Mouse (Mus musculus): ENCODE measurements around the gene Ppm1a.

The Ppm1a gene

DNA sequence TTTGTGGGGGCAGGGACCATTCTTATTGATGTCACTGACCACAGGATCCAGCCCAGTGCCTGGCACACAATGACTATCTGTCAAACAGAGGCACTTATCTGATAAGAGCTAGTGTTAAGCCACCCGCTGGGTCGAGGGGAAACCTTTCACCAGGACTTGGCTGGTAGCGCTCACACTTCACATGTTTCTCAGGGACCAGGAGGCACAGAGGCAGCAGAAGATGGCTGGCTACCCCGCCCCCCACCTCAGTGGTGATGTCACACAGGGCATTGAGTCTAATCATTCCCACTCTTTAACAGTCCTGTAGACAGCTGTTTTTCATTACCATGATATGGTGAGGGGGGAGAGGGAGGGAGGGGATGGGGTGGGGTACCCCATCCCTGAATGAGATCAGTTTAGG is at the start of gene Ppm1a:
Gene Ppm1a (plus strand): TSS at position 370 of the 400 bp plus-strand sequence.
- no peak for DNase-seq

DNA sequence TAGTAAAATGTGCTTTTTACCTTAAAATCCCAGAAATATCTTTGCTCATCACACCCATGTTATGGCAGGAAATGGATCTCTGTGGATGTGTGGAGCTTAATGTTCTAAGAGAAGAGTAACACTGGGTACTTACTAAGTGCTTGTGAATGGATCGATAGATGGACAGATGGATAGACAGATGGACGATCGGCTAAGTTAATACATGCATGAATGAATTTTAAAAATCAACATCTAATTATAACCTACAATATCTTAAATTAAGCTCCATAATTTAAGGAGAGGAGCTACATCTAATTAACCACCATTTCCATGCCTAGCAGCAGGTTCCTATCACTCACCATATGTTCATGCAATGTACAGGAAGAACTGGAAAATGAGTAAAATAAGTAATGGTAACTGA is 47.3 kb upstream of the Ppm1a start:
- no peak for DNase-seq

DNA sequence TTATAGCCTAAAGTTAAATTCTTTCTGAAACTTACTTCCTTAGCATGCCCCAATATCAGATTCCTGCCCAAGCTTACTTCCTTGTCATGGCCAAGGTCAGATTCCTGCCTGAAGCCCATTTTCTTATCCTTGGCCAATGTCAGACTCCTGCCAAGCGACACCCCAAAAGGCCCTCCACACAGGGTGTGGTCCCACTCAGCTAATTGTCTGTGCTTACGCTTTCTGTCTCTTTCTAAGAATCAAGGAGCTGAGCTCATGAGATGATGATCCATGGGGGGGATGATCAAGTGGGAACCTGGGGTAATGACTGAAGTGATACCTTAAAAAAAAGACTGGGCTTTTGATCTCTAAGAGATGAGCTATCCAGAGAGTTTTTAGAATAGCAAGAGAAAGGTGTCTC is 42.4 kb upstream of the Ppm1a start:
- DNase-seq, result no peak

DNA sequence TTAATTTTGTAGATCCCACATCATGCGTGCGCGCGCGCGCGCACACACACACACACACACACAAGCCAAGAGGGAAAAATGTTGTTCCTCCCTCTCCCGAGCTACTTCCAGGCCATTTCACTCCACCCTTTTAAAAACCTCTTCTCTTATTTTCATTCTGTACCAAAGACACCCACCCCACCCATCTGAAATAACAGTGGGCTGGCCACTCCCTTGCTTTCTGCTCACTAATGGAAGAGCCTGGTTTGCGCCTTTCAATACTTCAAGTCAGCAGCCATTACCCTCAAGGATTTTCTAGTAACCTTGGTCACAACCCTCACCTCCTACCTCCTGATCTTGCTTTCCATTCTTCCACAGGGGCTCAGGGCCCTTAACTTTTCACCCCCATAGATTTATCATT is 41.4 kb upstream of the Ppm1a start:
- no peak for DNase-seq

DNA sequence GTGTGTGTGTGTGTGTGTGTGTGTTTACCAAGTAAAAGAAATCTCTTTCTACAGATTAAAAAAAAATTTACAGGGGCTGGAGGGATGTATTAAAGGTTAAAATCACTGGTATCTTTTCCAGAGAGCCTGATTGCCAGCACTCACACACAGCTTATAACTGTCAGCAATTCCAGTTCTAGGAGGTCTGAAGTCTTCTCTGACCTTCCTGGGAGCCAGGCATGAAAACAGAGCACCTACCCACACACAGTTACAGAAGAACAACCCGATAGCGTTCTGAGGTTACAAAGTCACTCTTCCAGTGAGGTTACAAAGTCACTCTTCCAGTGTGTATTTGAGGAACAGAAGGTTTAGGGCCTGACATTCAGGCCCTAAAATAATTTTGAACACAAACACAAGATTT is 38.2 kb upstream of the Ppm1a start:
- DNase-seq, result no peak

DNA sequence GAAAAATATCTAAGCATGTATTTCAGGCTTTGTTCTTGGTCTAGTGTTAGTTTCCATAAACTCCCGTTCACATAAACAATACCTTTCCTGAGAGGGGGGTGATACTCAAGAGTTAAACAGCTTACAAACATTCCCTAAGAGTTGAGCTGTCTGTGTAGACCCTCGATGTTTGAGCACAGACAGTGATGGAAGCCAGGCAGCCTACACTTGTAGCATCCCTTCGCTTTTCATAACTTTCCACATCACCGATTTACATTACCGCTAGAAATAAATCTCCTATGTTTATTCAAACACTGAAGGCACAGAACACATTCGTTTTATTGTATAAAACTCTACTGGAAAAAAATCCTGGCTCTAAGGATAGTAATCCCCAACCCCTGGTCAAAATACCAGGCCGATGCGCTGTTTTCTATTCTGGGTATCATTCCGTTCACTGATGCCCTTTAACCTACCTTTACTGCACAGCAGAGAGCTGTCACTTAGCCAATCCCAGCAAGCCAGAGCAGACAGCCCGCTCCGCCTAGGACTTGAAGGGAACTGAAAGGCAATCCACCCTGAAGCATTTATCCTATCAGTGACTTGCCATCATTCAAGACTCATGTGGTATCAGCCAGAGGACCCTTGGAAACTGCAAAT is 37.7 kb upstream of the Ppm1a start:
- DNase-seq, result no peak

DNA sequence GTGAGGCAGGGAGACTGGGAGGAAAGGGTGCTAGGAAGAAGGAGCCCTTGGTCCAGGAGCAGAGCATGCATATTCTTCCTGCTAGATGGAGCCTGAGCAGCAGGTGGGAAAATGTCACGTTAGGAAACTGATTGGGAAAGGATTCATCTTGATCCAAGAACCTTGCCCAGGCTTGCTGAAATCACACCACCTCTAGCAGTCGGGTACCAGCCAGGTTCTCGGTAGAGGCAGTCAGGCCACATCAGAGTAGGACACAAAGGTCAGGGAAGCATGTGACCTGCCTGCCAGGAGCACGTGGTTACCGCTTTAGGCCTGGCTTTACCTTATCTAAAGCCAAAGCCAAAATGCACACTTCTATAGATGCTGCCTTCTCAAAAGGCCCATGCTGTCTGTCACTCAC is 35.5 kb upstream of the Ppm1a start:
- DNase-seq, result no peak

DNA sequence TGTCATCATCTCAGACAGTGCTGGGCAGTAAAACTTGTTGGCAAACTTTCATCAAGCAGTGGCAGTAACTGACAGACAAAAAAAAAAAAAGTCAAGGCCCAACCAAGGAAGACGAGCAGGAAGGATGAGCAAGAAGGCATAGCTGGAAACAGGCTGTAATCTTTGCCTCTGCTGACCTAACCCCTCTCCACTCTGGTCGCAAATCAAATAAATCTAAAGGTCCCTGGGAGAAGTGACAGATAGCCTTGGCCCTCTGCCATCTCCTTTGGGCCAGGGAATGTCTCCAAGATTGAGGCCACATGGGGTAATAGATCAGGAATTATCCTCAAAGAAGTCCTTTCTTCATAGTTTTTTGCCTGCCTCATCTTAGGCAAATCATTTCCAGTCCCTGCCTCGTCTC is 33.3 kb upstream of the Ppm1a start:
- no peak for DNase-seq

DNA sequence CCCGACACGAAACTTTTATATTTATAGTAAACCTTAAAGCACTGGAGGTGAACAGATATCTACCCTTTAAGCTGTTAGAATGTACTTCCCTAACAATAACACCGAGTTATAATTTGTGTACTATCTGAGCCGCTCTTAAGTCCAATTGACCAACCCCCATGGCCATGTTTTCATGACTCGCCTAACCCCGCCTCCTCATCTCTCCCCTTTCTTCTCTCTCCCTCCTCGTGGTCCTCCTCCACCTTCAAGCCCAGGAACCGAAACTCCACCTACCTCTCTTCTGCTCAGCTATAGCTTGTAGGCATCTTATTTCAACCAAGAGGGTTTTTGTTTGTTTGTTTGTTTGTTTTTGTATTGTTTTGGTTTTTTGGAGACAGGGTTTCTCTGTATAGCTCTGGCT is 30.2 kb upstream of the Ppm1a start:
- DNase-seq, result no peak

DNA sequence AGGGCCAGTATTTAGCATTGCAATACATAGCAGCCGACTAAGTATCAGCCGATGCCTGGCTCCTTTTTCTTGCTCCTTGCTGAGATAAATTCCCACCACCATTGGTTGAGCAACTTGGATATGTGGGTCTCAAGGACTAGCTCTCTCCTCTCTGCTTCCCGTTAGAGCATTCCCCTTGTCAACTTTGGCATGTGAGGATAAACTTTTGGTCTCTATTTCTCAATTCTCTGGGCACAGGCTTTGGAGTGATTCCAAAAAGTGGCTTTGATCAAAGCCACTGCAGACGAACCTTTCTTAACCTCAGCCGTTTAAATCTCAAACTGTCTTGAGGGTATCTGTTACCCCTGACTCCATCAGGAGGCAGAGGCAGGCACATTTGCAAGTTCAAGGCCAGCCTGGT is 29.6 kb upstream of the Ppm1a start:
- no peak for DNase-seq

DNA sequence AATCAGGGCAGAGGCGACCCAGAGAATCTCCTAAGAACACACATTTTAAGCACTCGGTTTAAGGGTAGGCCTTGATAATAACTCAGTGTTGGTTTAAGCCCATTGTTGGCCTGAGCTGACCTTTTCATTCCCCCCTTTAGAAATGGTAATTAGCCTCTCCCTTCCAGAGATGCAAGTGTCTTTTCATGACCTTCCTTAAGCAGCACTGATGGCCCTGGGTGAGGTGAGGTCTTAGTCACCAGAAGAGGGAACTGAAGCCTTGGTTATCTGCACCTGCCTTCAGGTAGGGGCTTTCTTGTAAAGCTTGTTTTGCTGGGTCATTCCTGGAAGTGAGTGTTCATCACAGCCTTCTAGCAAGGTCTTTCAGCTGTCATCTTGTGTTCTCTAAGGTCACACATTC is 23.1 kb upstream of the Ppm1a start:
- DNase-seq, result no peak

DNA sequence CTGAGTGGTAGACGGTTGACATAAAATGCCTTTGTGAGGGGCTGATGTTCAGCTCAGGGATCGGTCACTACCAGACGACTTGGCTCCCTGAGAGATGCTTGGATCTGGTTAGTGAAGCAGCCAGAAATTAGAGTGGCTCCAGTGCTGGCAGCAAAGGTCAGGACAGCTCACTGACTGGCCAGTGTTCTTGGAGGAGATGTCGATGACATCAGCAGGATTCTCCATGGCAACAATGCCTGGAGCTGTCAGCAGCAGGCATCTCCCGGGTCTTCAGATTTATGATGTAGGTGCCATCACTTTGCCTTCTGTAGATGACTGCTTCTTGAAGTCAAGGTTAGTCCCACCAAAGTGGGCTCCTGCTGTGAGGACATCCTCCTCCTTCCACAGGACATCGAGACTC is 16.1 kb upstream of the Ppm1a start:
- no peak for DNase-seq

DNA sequence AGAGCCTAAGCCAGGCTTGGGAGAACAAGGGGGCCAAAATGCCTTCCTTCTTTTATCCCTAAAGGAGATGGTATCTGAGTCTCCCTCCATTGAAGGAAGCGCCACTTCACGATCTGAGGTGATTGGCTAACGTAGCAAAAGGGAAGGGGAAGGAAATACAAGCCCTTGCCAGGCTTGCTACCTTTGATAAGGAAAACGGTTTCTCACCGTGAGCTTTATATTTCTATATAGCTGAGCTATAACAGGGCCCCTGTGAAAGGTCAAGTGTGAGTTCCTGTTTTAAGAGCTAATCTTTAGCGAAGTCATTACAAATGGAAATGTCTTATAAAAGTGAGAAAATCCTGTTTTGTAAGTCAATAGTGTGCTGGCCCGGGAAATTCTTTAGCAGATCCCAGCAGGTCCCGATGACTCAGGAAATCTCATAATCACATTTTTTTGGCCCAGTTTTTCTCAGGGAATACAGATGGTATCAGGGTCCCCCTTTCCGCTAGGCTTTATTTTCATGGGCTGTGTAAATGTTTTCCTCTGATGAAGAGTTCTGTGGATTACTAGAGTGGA is 12.4 kb upstream of the Ppm1a start:
- DNase-seq, result no peak

DNA sequence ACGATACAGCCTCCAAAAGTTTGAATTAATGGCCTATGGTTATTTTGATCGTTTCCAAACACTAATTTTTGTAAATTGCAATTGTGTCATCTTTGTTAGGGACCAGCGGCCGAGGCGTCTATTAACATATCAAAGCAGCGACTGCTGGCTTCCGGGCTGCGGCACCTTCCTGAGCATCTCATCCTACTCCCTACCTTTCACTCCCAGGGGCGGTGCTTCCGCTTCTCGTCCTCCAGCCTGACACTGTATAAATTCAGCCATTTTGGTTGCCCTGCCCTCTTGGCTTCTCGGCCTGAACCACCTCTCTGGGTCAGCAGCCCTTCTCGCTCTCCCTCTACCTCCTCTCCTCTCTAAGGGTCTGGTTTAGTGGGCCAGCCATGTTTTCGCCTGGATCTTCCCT is 11.8 kb upstream of the Ppm1a start:
- no peak for DNase-seq

DNA sequence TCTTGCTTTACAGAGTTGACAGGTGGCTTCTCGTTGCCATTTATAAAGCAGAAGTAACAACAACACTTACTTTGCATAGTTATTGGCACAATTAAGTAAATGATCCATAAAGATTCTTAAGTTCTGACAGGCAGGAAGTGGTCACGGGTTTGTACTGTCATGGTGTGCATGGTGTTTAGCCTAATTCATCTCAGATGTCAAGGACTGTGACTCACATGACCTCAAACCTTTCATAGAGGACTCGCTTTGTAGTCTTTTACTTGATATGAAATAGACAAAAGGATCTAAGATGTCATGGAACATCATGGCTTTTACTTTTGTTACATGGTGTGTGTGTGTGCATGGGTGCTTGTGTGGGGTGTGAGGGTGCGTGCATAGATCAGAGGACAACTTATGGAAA is 8.9 kb upstream of the Ppm1a start:
- no peak for DNase-seq

DNA sequence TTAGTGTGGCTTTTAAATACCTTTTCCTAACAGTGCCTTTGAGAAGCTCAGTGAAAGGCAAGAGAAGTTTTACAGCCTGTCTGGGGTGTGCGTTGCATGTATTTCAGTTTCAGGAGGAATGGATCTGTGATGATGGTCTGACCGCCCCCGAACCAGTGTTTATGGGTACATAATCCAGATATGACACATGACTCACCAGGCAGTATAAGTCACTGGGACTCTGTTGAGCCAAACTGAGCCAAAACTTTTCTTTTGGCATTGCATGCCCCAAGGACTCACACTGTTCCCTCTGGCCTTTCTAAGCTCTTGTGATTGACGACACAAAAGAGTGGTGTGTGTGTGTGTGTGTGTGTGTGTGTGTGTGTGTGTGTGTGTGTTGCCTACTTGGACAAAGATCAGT is 8.4 kb upstream of the Ppm1a start:
- DNase-seq, result no peak

DNA sequence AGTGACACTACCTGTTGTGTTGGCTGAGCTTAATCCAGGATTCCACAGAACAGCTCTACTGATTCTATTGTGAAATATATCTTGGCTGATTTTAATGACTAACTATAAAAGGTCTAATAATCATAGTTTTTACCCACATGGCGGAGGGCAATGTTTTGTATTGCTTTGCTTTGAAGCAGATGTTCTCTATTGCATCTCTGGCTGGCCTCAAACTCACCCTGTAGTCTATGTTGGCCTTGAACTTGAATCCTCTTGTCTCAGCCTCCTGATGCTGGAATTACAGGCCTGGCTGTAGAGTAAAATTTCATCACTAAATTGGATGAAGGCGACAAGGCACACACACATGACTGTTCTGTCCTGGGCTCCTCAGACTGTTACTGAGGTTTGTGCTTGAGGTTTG is 7.8 kb upstream of the Ppm1a start:
- DNase-seq, result no peak

DNA sequence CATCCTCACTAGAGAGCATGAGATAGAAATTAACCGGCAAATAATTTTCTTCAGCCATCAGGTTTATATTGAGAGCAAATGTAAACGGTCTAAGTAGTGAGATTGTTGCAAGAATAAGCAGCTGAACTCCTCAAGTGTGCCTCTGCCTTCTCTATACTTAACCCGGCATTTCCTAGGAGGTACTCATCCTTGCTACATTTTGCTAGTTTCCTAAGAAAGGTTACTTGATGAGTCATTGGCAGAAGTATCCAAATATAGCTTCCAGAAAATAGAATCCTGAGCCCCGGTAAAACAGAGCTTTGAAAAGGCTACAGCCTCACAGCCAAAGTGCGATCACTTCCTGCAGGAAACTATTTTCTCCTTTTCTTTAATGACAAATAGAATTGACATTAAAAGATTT is 7.2 kb upstream of the Ppm1a start:
- DNase-seq, result peak; percentile 15

DNA sequence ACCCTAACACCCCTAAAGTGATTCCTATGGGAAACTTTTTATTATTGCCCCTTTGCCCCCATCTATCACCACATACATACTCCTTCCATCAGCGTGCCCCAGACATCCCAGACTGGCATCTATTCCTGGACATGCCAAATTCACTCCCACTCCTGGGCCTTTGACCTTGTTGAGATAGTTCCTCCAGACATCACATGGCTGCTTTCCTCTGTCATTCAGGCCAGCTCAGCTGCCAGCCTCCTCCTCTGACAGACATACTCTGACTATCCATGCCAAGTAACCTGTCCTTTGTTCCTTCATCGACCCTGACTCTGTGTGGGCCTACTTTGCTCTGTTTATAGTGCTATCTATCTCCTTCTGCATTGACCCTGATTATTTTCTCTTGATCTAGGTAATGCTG is 6.6 kb upstream of the Ppm1a start:
- DNase-seq, result no peak

DNA sequence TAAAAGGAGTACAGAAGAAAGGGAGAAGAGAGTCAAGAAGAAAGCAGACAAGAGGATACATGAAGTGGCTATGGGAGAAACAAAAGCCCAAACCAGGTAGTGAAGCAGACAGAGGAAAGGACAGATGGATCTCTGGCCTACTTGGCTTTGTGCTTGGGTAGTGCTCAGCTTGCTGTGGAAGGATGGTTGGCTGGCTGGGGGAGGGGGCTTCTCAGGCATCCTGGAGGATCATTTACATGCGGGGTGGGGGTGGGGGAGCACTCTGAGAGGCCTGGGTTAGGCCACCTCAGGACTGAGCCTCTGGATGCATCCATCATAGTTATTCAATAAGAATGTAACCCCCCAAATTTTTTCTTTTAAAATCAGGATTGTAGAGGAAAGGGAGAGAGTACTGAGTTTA is 341 bp downstream of the Ppm1a start:
- no peak for DNase-seq

DNA sequence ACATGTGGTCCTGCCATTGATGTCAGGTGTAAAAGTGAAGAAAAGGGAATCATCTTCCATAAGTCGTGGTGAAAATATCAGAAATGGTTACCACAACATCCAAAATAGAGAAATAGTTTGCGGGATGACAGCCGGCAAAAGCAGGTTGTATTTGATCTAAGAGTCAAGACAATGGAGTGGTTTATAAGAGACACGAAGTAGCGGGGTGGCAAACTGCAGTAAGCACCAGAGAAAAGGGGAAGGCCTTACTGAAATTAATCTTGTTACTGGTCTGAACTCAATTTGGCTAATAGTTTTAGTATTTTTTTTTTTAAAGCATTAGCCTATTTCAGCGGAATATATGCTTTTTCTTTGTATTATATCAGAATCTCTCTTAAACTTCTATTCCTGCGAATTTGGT is 2.7 kb downstream of the Ppm1a start:
- DNase-seq, result no peak

DNA sequence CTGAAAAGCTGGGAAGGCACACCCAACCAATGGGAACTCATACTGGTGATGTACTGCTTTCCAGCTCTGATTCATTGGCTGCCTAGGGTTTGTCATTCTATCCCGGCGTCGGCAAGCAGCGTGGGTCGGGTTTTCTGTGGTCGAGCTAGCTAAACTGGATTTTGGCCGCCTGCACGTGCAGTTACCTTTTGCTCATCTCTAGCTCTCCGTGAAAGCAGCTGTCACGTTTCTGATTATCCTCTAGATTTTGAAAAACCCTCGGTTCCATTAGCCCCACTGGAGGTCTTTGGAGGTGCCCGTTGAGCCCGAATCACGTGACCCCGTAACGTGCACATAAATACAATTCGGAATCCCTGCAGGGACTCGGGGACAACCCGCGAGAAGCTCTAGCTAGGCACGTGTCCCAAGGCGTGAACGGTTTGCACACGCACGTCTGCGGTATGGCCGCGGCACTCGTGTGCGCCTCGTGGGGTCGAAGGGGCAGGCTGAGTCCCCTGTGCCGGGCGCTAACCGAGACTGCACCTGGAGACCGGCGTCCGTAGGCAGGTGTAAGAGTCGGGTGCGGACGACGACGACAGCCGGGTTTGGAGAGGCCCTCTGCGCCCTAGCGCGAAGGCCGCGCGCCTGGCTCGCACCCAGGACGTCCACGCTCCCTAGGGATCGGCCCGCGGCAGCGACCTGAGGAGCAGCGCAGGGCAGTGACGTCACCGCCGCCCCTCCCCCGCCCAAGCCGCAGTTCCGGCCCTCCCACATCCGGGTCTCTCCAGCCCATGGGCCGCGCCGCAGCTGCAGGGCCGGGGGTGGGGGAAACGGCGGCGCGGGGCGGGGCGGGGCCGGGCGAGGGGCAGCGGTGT is 3.3 kb downstream of the Ppm1a start:
- DNase-seq, result peak; percentile 93

DNA sequence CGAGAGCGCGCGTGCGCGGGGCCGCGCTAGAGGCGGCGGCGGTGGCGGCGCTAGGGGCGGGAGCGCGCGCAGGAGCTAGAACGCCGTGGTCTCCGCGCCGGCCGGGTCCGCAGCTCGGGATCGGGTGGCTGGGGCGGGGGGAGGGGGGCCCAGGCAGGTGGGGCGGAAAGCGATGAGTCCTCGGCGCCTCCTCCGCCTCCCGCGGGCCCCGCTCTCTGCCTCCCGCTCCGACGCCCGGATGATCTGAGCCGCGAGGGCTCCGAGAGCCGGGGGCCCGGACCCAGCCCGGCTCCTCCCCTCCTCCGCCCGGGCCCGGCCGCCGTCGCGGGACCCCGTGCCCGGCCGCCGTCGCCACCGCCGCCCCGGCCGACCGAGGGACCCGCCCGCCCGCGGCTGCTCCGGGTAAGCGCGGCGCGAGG is 4.0 kb downstream of the Ppm1a start:
- DNase-seq, result no peak

DNA sequence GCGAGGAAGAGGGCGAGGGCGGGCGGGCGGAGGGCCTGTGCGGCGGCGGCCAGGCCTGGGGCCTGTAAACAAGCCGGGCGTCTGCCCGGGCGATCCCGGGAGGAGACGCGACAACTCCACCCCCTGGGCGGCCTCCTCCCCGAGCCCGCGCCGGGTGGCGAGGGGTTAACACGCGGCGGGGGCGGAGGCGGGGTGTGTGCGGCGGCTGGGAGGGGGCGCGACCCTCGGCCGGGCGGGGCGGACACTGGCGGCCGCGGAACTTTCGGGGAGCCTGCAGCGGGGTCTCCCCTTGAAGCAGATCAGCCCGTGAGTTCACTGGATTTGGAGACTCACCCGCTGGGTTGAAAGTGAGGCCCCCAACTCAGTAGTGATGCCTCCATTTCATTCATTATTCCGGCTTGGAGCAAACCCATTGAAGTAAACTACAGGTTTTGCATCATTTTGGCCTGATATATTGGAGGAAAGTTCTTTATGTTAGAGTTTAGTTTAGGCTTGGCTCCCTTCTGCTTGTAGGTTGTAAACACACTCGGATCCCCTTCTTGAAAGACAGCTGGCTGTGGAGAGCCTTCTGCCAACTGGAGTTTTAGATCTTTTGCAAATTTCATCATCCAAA is 4.5 kb downstream of the Ppm1a start:
- peak; percentile 41 for DNase-seq
